Mouse (Mus musculus): ENCODE results near the gene Syn1.

Syn1 gene

GRCm38 (mm10) chrX:20862105-20863065 is 58.4 kb downstream of the Syn1 start:
- no peak for DNase-seq (ENCODE audit: low spot score in 2 of 2)

- DNase-seq (ENCODE audit: low spot score in 2 of 2): no peak
Measured at GRCm38 (mm10) chrX:20861453-20862104, 59.2 kb downstream of the Syn1 start.

GRCm38 (mm10) chrX:20853794-20854193 is 67.0 kb downstream of the Syn1 start:
- DNase-seq (ENCODE audit: low spot score in 2 of 2): no peak

- DNase-seq (ENCODE audit: low spot score in 2 of 2): peak; percentile 84 to 89
Measured at GRCm38 (mm10) chrX:20848256-20848984, 72.4 kb downstream of the Syn1 start.

GRCm38 (mm10) chrX:20847816-20848215 is 73.0 kb downstream of the Syn1 start:
- DNase-seq (ENCODE audit: low spot score in 2 of 2): no peak

- no peak for DNase-seq (ENCODE audit: low spot score in 2 of 2)
Measured at GRCm38 (mm10) chrX:20847232-20847631, 73.6 kb downstream of the Syn1 start.

GRCm38 (mm10) chrX:20828934-20829333 is 91.9 kb downstream of the Syn1 start:
- peak in 1 of 2 experiments; percentile 43 for DNase-seq (ENCODE audit: low spot score in 2 of 2)

- peak; percentile 38 to 62 for DNase-seq (ENCODE audit: low spot score in 2 of 2)
Measured at GRCm38 (mm10) chrX:20819708-20820426, 100.9 kb downstream of the Syn1 start.

GRCm38 (mm10) chrX:20819204-20819628 is 101.6 kb downstream of the Syn1 start:
- DNase-seq (ENCODE audit: low spot score in 2 of 2): peak; percentile 43 to 77

GRCm38 (mm10) chrX:20816974-20817373 is 103.8 kb downstream of the Syn1 start:
- DNase-seq (ENCODE audit: low spot score in 2 of 2): no peak
